Mouse (Mus musculus) kidney, postnatal 14 days (tissue): ENCODE results near the gene Vmn2r10.
"Not testable (repeated sequence)": the region's sequence is repeated elsewhere in the genome, so short reads cannot be mapped to it uniquely, and the experiment has no call there.

ENCODE experiments used
- DNase-seq: peaks from one replicate; pipeline ENCODE4 v3.0.0; 2022; ENCODE audit warnings: mixed read lengths

Gene Vmn2r10

GRCm38 (mm10) chr5:109006427-109006826, at the start of gene Vmn2r10:
Gene Vmn2r10, minus strand, starts transcription at chr5:109006527.
- not testable (repeated sequence) for DNase-seq

DNA sequence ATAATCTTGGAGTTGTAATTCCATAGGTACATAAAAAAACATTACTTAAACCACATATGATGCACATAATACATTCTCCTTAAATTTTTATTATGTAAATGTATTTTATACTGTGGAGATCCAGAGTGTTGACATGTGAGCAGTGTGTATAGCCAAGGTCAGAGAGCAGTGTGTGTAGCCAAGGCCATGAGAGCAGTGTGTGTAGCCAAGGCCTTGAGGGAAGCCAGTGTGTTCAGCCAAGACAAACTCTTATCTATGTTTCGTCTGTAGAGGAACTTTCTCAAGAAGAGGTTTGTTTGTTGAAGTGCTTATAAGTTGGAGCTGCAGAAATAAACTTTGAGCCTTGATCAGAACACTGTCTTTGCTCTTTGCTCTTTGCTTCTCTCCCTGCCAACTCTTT, 49.0 kb upstream of the Vmn2r10 start:
- no peak for DNase-seq

DNA sequence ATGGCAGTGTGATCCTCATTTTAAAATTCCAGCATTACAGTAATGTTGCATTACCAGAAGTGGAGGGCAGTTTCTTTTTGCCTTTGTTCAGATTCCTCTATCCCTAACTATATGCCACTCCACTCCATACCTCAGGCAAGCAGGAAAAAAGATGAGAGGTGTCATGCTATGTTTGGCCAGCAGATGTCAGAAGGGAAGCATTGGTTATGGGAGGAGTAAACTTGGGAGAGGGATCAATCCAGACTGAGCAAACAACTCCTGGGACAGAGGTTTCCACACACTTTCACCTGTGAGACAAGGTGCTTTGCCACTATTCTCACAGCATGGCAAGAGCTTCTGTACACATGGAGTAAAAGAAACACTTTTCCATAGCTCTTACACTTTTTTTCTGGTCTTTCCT, 26.3 kb upstream of the Vmn2r10 start:
- no peak for DNase-seq

- DNase-seq: no peak
Measured at GRCm38 (mm10) chr5:108988924-108989323, 17.4 kb downstream of the Vmn2r10 start.
